Mouse (Mus musculus) heart, postnatal 25 days (tissue): ENCODE results near the gene Cebpa. TPM values are rescaled to one million over a fixed set of nuclear protein-coding genes. Genes with fewer than 3 reads are reported as not detected.

Experiments
- DNase-seq: peaks from one replicate; pipeline ENCODE4 v3.0.0; 2022; ENCODE audit warnings: low spot score
- intact Hi-C: fragments of 180-260 bp; cut with DNase I; formaldehyde crosslinking; loops from one replicate; pipeline ENCODE4 v1.15.1; 2025
- total RNA-seq, 2 experiments: library from RNA; stranded (reverse); gene quantifications; 2 replicates each; pipeline ENCODE4 v1.2.3; 2021

Gene Cebpa
- total RNA-seq: 1 to 10 TPM; 5.8 to 6.1 TPM

DNA sequence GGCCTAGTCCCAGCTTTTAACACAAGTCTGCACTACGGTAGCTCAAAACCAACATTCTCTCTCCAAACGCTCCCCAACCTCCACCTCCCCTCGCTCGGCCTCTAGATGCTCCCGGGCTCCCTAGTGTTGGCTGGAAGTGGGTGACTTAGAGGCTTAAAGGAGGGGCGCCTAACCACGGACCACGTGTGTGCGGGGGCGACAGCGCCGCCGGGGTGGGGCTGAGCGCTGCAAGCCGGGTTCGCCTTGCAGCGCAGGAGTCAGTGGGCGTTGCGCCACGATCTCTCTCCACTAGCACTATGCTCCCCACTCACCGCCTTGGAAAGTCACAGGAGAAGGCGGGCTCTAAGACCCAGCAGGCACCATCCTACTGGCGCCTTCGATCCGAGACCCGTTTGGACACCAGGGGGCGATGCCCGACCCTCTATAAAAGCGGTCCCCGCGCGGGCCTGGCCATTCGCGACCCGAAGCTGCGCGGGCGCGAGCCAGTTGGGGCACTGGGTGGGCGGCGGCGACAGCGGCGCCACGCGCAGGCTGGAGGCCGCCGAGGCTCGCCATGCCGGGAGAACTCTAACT lies at the start of gene Cebpa:
TSS of gene Cebpa (plus strand) at position 453 of the 573 bp plus-strand sequence.
- peak; percentile 92 for DNase-seq
- intact Hi-C loops: loop anchor here (1.0 to 5.0 kb wide), 6 partner anchors 37 to 113 kb away; partner anchors contain the start of gene Cebpg

DNA sequence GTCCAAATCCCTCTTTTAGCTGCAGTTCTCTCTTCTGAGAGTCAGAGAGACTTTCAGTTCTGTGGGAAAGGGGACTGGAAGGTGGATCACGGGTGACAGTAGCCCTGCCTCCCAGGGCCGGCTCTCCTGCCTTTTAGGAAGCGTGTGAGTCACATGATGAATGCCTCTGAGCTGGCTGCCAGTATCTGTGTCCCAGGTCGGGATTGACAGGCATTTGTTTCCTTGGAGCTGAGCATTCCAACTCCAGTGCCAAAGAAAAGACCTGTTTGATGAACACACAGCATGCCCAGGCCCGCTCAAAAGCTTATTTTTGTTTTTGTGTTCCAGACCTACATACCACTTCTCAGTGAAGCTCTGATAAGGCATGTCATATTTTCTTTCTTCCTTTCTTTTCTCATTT lies 42.4 kb upstream of the Cebpa start:
- DNase-seq: no peak
- intact Hi-C loops: no loop called here

DNA sequence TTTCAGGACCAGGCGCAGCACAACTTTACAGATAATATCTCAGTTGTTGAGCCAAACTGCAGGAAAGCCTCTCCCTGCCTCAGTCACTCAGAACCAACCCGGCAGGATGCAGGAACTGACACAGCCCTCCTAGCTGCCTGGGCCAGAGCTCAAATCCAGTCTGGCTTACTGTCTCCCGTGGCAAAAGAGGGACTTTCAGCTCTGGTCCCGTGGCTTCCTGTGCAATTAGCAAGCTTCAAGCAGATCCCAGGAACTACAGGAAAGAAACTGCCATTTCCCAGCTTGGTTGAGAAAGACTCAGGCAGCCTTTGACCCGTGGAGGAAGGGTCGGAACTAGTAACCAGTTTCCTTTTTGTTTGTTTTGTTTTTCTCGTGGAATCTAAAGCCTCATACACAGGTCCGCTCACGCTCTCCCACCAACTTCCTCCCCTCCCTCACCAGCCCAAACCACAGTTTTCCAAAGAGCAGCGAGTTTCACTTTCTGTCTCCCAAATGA lies 38.2 kb upstream of the Cebpa start:
- peak; percentile 62 for DNase-seq
- intact Hi-C loops: loop anchor here (2.0 to 5.0 kb wide), 3 partner anchors 24 to 54 kb away; partner anchors contain the start of genes Cebpa and Cebpg

DNA sequence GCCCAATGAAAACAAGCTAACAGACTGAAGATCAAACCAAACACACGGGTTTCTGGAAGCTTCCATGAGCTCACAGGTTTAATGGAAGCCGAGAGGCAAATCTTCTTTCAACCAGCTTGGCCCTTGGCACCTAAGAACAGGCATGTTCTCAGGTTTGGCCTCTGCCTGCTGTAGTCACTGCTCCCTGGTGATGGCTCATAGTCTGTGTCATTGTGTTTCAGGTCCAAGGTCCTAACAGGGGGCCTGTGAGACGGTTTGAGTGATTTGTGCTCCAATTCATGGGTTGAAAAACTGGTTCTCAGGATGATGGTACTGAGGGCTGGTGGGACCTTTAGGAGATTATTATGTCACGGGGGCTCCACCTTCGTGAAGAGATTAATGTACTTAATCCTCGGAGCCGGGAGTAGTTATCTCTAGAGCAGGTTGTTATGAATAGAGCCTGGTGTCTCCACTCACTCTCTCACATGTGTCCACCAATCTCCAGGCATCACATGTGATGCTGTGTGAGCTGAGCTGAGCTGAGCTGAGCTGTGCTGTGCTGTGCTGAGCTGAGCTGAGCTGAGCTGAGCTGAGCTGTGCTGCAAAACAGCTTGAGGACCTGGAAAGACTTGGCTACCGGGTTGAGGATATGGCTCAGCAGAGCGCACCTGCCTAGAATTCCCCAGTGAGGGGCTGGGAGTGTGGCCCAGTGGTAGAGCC lies 37.5 kb upstream of the Cebpa start:
- intact Hi-C loops: loop anchor here (2.0 to 5.0 kb wide), 3 partner anchors 25 to 54 kb away; partner anchors contain the start of genes Cebpa and Cebpg
- DNase-seq: no peak

DNA sequence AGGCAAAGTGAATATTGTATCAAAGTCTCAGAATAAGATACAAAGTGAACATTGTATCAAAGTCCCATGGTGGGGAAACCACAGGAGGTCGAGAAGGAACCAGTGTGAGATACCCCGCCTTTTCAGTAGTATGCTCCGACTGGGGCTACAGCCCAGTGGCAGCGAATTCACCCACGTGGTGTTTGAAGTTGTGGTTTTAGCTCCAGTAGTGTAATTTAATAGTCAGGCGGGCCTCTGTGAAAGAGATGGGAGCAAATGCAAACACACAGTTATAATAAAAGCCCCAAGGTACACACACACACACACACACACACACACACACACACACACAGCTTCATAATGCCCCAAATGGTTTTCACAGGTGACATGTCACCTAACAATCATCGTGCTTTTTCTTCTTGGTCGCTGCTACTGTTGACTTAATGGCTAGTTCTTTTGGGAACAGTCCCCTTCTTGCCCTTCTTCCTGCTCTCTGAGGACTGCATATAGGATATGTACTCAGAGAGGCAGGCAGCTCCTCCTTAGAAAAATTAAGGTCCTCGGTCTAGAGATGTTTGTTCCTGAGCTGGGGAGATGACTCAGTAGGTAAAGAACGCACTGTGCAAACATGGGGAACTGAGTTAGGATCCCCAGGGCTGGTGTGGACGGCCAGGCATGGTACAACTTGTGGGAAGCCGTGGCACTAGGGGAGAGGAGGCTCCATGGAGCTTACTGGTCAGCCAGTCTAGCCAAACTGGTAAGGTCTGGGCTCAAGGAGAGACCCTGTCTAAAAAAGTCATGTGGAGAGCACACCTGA lies 34.3 kb upstream of the Cebpa start:
- DNase-seq: no peak
- intact Hi-C loops: loop anchor here (5.0 kb wide), 2 partner anchors 33 to 57 kb away; partner anchors contain the start of gene Cebpa

DNA sequence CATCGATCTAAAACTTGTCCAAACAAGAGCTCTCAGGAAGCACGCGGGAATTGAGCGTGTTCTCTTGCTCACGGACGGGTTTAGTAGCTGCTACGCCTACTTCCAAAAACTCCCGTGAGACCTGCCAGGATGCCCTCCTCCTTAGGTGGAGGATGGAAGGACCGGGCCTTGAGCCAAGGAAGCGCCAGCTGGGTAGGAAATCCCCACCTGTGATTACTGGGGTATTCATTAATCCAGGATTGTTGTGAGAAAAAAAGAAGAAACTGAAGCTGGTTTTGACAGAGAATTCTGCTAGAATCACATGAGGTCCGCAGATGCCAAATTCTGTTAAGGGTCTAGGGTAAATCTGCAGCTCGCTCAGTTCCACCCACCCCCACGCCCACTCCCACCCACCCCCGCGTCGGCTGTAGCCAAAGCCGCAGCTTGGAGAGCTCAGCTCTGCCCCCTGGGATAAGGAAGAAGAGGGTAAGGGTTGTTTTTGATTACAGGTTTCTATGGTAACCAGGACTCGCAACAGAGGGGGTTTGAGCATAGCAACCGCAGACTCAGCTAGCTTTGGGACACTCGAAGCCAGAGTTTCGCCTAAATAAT lies 32.7 kb upstream of the Cebpa start:
- intact Hi-C loops: no loop called here
- DNase-seq: no peak

DNA sequence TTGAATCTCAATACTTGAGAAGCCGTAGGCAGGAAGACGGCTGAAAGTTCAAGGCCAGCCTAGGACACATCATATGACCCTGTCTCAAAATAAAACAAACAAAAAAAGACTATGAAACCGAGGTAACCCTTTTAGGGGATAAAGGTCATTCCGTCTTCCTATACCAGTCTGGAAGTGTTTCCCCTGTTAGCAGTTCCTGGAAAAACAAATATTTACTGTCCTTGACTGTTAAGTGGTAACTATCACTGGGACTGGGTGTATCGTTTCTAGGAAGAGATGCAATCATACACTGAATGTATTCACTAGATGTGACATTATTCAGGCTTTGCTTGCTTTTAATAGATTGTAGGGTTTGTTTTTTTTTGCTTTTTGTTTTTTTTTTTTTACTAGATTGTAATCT lies 28.5 kb upstream of the Cebpa start:
- DNase-seq: no peak
- intact Hi-C loops: no loop called here

DNA sequence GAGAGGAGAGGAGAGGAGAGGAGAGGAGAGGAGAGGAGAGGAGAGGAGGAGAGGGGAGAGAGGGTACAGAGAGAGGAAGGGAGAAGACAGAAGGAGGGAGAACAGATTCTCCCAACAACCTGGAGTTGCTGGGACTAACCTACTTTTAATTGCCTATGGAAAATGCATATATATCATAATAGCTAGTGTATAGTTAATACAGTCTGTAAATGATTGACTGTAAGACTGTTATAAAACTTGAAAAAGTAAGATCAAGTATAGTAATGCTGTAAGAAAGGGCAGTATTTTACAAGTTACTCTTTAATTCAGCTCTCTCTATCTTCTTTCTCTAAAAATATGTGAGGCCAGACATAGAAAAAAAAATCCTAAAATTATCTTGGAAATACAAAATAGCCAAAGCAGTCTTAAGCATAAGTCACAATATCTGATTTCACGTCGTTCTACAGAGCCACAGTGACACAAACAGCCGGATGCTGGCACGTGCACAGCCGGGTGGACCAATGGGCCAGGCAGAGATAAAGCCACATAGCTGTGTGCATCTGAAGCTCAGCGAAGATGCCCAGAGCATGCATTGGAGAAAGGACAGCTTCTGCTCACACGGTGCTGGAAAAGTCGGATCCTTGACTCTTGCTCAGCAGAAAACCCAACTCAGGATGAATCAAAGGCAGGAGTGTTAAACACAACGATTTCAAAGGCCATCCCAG lies 24.0 kb upstream of the Cebpa start:
- intact Hi-C loops: no loop called here
- no peak for DNase-seq

DNA sequence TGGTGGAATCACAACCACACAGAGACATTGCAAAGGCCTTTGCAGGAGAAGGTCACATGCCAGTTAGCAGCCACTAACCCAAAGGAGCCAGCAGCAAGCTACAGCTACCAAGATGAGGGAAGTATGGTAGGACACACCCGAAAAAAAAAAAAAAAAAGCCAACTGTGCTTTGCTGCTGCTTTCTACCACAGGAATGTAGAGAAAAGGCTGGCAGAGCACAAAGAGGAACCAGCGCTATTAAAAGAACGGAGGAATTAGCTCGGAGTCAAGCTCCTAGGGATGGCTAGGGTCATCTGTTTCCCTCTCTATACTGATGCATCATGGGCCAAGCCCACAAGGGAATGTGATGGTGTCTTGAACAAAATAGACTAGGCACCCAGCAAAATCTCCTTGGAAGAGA lies 20.3 kb upstream of the Cebpa start:
- DNase-seq: no peak
- intact Hi-C loops: no loop called here

DNA sequence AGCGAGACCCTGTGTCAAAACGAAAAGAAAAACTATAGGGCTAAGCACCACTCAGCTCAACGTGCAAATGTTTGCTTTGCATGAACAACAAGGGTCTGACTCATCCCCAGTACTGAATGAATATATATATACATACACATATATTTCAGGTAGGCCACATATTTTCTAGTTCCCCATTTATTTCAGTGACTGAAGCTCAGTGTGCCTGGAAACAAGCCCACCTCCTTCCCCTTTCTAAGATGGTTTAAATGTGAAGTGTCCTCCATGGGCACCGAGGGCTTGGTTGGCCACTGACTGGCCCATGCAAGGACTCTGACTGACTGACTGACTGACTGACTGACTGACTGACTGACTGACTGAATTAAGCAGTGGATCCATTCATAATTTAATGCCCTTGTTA lies 19.6 kb upstream of the Cebpa start:
- intact Hi-C loops: no loop called here
- DNase-seq: no peak

DNA sequence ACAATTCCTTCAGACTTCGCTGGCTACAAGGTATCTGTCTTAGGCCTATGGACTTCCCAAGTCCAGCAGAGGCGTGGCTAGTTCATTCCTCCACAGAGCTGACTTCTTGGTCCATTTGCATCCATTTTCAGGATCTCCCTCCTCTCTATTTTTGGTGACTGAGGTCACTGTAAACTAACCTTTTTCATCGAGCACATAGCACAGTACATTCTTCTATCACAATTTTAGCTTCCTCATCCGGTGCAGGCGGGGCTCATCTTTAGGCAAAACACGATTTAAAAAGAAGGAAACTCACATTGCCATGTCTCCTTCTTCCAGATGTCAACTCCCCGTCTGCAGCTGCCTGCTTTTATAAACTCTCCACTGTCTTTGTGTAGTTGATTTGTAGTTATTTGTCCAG lies 12.5 kb upstream of the Cebpa start:
- DNase-seq: no peak
- intact Hi-C loops: no loop called here

DNA sequence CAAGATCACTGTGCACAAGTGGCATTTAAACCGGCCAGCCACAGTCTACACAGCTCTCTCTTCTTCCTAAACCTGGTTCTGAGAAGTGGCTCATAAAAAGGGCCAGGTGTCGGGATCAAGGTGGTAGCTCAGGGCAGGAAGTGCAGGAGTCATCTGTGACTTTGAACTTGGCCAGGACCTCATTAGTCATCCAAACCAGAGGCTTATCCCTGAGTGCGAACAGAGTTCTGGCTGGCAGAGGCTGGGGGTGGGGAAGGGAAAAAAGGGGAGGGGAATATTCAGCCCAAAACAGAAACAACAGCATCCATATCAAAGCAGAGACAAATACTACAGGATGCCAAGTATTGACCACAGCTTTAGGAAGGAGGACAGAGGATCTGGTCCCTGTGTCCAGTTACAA lies 11.5 kb upstream of the Cebpa start:
- intact Hi-C loops: no loop called here
- no peak for DNase-seq

DNA sequence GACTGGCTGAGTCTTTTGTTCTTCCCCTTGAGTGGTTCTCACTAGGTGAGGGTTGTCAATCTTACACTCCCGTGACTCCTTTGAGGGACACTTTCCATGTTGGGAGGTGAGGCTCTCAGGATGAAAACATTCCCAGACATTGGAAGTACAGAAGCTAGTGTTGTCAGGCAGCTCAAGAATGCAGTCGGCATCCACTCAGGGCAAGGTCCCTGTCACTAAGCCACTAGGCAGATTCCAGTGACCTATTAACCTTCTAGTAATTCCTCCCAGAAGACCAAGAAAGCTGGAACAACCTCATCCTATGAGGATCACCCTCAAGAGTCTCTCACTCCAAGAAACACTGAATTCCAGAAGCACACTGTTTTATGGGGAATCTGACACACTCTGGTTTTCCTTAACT lies 11.0 kb upstream of the Cebpa start:
- DNase-seq: no peak

DNA sequence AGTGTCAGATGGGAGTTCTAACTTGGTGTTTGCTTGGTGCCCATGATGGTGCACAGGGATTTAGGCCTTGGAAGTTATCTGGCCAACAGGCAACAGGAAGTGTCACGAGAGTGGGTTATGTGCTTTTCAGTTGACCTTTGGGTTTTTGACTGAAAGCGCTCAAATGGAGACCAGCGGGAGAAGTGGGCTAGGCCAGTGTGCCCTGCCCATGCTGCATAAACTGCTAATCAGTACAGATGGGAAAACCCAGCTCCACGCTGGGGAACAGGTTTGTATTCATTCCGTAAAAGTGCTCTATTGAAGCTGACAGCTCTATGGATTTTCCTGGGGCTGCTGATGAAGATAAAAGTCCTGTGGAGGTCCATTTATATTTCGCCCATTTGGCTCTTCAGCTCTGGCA lies 10.4 kb upstream of the Cebpa start:
- intact Hi-C loops: no loop called here
- no peak for DNase-seq

More for the DNA sequence above, 11.0 kb upstream of the Cebpa start:
- intact Hi-C loops: no loop called here

DNA sequence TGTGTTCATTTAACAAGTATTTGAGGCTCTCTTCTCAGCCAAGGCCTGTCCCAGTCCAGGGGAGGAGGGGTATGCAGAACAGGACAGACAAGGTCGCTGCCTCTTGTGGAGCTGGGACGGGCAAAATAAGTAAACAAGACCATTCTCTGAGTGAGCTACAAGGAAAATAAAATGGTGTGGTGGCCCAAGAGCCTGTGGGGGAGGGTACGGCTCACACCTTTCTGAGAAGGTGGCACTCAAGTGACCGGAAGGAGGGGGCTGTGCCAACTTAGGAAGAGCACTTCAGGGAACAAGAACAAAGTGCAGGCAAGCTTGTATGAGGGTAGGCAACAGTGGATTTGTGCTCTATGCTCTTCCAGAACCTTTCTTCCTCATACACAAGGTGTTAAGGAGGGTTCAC lies 6.0 kb upstream of the Cebpa start:
- DNase-seq: no peak
- intact Hi-C loops: no loop called here

DNA sequence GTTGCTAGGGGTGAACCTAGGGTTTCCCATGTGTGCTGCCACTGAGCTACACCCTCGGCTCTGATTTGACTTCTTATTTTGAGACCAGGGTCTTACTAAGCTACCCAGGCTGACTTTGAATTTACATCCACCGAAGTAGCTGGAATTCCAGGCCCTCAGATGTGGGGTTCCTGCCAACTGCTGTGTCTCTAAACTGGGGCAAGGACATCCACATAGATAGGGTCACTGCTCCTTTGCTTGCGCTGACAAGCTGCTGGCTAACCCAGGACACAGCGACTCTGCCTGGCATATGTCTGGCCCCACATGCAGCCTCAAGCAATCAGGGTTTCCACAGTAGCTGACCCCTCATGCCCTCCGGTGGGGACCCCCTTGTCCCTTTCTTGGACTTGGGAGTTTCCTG lies 5.4 kb upstream of the Cebpa start:
- intact Hi-C loops: no loop called here
- DNase-seq: no peak

DNA sequence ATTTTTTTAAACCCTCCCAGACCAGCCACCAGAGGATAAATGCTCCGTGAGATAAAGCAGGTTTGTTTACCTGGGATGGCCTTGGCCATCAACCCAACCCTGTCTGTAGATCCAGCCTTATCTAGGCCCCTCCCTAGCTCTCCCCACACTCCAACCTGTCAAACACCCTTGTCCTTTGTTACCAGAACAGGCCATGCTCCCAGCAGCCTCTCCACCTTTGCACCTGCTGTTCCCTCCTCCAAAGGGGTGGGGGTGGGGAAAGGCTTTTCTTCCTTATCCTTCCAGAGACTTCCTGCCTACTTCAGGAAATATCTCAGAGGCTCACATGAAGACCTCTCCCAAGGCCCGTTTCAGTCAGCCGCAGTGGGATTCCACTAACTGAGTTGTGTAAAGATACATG lies 2.6 kb upstream of the Cebpa start:
- intact Hi-C loops: loop anchor here (5.0 kb wide), 3 partner anchors 34 to 116 kb away; no protein-coding TSS in a partner anchor

DNA sequence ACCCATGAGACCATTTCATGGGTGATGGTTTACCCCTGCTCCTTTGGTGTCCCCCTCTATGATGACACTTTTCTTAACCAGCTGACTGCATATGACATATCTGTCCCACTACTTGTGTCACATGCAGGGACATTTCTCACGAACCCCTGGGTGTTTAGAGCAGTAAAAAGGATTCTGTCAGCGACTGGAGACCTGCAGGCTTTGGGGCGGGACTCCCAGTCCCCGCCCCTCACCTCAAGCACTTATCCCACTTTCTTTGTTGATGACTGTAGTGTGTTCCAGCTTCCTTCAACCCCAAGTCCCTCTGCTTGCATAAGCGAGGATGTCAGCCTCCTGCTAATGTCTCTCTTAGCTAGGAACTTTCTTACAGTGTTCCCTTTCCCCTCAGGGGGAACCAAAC lies 2.0 kb upstream of the Cebpa start:
- intact Hi-C loops: loop anchor here (5.0 kb wide), 3 partner anchors 35 to 115 kb away; no protein-coding TSS in a partner anchor
- no peak for DNase-seq

More for the DNA sequence above, 2.6 kb upstream of the Cebpa start:
- DNase-seq: no peak

DNA sequence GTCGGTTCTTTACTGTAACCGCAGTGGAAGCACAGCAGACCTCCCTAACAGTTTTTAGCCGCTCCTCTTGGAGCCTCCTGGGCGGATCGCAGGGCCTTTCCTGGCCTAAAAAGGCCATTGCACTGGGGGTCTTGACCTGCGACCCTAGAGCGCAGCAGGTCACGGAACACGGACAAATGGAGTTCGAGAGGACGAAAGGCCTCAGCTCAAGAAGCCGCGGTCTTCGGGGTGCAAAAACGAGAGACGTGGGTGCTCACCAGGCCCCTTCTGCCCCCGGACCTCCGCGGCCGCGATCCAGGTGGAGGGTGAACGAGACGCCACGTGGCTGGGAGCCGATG lies 1.4 kb upstream of the Cebpa start:
- intact Hi-C loops: loop anchor here (2.0 to 5.0 kb wide), 5 partner anchors 35 to 115 kb away; partner anchors contain the start of gene Cebpg
- no peak for DNase-seq
